Mouse (Mus musculus) CD4-positive, CD25-positive, alpha-beta regulatory T cell (primary cell): ENCODE data around the gene Olfr32. TPM values are rescaled to one million over a fixed set of nuclear protein-coding genes. Genes with fewer than 3 reads are reported as not detected.

Experiments
- polyA plus RNA-seq: library from polyadenylated mRNA; unstranded; fragments of 100-300 nt; shearing (Covaris generic); gene quantifications from one replicate; pipeline ENCODE4 v1.2.1, GENCODE M21; 2017

The Olfr32 gene
- not detected for polyA plus RNA-seq

DNA sequence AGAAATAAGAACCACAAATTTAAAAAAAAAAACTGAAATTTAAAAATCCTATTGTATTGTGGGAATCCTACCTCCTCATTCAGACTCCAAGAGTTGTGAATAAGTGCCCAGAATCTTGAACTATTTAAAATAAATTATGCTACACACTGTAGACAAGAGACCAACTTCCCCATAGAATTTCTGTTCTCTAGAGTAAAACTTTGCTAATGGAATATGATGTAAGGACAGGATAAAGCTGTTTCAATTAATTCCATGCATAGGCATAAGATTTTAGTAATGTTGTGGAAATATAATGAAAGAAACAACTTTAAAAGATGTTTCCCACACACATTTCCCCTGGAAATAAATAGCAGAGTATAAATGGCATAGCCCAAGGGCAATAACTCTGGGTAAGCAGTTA lies at the start of gene Olfr32:
Gene Olfr32, minus strand, starts transcription at position 101 of the 400 bp plus-strand sequence.

DNA sequence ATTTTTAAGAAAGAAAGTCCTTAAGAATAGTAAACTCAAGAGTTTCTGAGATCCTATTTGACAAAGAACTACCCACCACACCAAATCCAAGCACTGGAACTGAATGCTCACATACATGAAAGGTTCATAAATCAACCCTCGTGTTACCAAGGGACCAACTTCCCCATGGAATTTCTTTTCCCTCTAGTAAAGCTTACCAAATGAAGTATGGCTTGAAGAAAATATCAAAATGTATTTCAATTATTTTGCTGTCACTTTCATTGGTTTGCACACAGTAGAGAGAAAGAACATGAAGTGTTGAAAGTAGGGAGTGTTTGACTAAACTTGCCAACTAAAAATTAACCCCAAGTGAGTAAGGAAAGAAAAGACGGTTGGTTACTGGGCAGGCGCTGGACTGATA lies 10.9 kb upstream of the Olfr32 start, which contains the start of gene Olfr1270:
Gene Olfr1270, minus strand, starts transcription at position 101 of the 400 bp plus-strand sequence.

GRCm38 (mm10) chr2:90121312-90121711 lies 20.8 kb downstream of the Olfr32 start, which contains the start of gene Olfr1269:
TSS of gene Olfr1269 (minus strand) at chr2:90121412.

Other genes starting within 250 kb of the Olfr32 start
- 0.19 TPM for gene Olfr1258, start 215.0 kb downstream of the Olfr32 start, polyA plus RNA-seq
- gene Olfr1259, start 193.6 kb downstream of the Olfr32 start, polyA plus RNA-seq: not detected
- gene Olfr1260, start 168.0 kb downstream of the Olfr32 start, polyA plus RNA-seq: not detected
- not detected for gene Olfr1261, start 151.1 kb downstream of the Olfr32 start, polyA plus RNA-seq
- not detected for gene Olfr1262, start 142.2 kb downstream of the Olfr32 start, polyA plus RNA-seq
- 0.08 TPM for gene Olfr1263, start 130.2 kb downstream of the Olfr32 start, polyA plus RNA-seq
- gene Olfr1264, start 116.7 kb downstream of the Olfr32 start, polyA plus RNA-seq: not detected
- not detected for gene Olfr1265, start 107.0 kb downstream of the Olfr32 start, polyA plus RNA-seq
- gene Olfr140, start 78.7 kb downstream of the Olfr32 start, polyA plus RNA-seq: not detected
- gene Olfr1269, start 20.9 kb downstream of the Olfr32 start, polyA plus RNA-seq: not detected
- gene Olfr1270, start 10.8 kb upstream of the Olfr32 start, polyA plus RNA-seq: not detected
- gene Olfr1506, start 82.2 kb upstream of the Olfr32 start, polyA plus RNA-seq: not detected
- not detected for gene Olfr142, start 115.3 kb upstream of the Olfr32 start, polyA plus RNA-seq
- 0.10 TPM for gene Olfr1271, start 128.7 kb upstream of the Olfr32 start, polyA plus RNA-seq
- not detected for gene Olfr1272, start 150.5 kb upstream of the Olfr32 start, polyA plus RNA-seq
- gene Gm13769, start 179.9 kb upstream of the Olfr32 start, polyA plus RNA-seq: not detected